Mouse (Mus musculus) c-Kit-negative CD71-positive TER-119-positive erythroid progenitor cells, embryonic 14.5 days (primary cell): ENCODE results near the gene Tmem253.

ENCODE experiments used
- DNase-seq: peaks from one replicate; pipeline ENCODE4 v3.0.0-alpha.2; 2013; ENCODE audit warnings: low read depth, low spot score

The Tmem253 gene

GRCm38 (mm10) chr14:52015445-52016100, at the start of gene Tmem253:
Gene Tmem253 (plus strand): TSS chr14:52015658.
- no peak for DNase-seq

GRCm38 (mm10) chr14:51967400-51967799, 48.1 kb upstream of the Tmem253 start:
- DNase-seq: no peak

- DNase-seq: no peak
Observed at GRCm38 (mm10) chr14:51979252-51979651, 36.2 kb upstream of the Tmem253 start.

- no peak for DNase-seq
Observed at GRCm38 (mm10) chr14:51983251-51983650, 32.2 kb upstream of the Tmem253 start.

- no peak for DNase-seq
Observed at GRCm38 (mm10) chr14:51983855-51984246, 31.6 kb upstream of the Tmem253 start.

GRCm38 (mm10) chr14:51984247-51985231, 30.9 kb upstream of the Tmem253 start, which contains the start of gene Arhgef40:
Gene Arhgef40 (plus strand): TSS chr14:51984719.
- DNase-seq: no peak

GRCm38 (mm10) chr14:51985301-51986152, 29.9 kb upstream of the Tmem253 start:
- DNase-seq: no peak

GRCm38 (mm10) chr14:51986153-51986505, 29.3 kb upstream of the Tmem253 start:
- no peak for DNase-seq

- DNase-seq: no peak
Observed at GRCm38 (mm10) chr14:51987177-51987576, 28.3 kb upstream of the Tmem253 start.

GRCm38 (mm10) chr14:51988731-51989130, 26.7 kb upstream of the Tmem253 start:
- DNase-seq: no peak

- DNase-seq: no peak
Observed at GRCm38 (mm10) chr14:51989461-51989970, 25.9 kb upstream of the Tmem253 start.

- no peak for DNase-seq
Observed at GRCm38 (mm10) chr14:51994453-51994852, 21.0 kb upstream of the Tmem253 start.

GRCm38 (mm10) chr14:51995219-51995871, 20.1 kb upstream of the Tmem253 start:
- DNase-seq: no peak

- DNase-seq: no peak
Observed at GRCm38 (mm10) chr14:51996231-51996841, 19.1 kb upstream of the Tmem253 start.

- DNase-seq: no peak
Observed at GRCm38 (mm10) chr14:51996866-51997265, 18.6 kb upstream of the Tmem253 start.

GRCm38 (mm10) chr14:51997483-51997882, 18.0 kb upstream of the Tmem253 start:
- no peak for DNase-seq

GRCm38 (mm10) chr14:52003981-52004495, 11.4 kb upstream of the Tmem253 start:
- no peak for DNase-seq

GRCm38 (mm10) chr14:52005141-52005540, 10.3 kb upstream of the Tmem253 start:
- DNase-seq: no peak

- DNase-seq: no peak
Observed at GRCm38 (mm10) chr14:52005616-52006015, 9.8 kb upstream of the Tmem253 start.

- DNase-seq: no peak
Observed at GRCm38 (mm10) chr14:52006241-52006640, 9.2 kb upstream of the Tmem253 start.
